Mouse (Mus musculus) stomach, postnatal 0 days (tissue): ENCODE measurements around the gene Ddx47.

Source experiments
- CTCF ChIP-seq: IDR thresholded peaks from 2 replicates; pipeline ENCODE4 v1.5.1; 2016; ENCODE audit warnings: antibody characterized with exemption, low read depth, mild to moderate bottlenecking, moderate library complexity
- EP300 ChIP-seq: optimal IDR thresholded peaks from 2 replicates; pipeline ENCODE3; 2016; ENCODE audit warnings: antibody characterized with exemption

DNA sequence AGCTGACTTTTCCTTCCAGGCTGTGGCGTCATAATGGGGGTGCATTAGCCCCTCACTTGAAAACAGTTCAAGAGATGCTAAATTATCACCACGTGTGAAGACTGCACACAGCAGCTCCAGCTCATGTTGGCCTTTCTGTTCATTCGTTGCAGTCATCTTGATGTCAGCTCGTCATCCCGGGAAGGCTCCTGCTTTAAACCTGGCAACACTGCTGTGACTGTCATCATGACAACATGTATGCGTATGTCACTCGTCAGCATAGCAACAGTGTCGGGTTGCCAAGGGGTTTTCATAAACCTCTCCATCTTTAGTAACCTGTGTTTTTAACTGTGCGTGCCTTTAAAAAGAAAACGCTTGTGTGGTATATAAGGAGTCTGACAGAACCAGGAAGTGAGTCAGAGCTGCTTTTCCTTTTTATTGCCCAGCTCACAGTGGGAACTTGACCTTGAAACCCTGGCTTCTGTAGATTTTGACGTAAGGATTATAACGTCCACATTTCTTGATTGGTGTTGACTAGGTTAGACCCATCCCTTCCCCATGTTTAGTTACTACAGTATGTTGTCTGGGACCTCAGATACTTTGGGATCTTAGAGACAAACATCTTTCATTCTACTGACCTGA is 17.3 kb upstream of the Ddx47 start:
- TF ChIP-seq CTCF, result no peak
- TF ChIP-seq EP300, result no peak
